Mouse (Mus musculus): Measurements from ENCODE around the gene Cirbp.

Cirbp gene

DNA sequence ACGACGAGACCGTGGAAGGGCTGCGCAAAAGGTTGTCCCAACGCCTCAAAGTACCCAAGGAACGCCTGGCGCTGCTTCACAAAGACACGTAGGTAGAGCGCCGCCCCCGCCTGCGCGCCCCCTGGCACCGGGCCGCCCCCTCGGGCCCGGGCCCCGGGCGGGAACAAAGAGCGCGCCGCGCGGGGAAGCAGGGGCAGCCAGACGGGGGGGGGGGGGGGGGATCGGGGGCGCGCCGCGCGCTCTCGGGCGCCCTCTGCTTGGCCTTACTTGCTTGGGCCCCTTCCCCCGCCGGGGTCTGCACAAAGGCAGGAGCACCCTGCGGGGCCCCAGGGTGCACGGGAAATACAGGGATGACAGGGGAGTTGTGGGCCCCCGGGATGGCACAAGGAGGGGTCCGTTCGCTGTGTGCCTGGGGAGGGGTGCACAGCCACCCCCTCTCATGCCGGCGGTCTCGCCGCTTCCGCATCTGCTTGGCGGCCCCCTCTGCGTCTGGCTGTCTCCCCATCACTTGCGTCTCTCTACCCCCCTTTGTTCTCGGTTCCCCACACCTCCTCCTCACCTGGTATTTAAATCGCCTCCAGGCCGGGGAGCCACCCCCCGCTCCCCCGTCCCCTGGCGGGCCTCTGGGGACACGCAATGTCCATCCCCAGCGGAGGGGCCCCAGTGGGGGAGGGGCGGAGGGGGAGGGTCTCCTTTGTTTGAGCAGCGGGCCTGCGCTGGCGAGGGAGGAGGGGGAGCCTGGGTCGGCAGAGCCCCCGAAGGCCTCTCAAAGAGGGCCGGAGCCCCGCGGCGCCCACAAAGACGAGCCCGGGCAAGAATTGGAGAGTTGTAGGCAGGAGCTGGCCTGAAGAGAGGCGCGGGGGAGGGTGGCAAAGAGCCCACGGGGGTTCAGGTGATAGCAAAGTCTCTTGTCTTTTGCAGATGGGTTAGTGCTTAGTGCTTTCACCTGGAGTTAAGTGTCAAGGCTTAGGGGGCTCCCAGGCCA lies 15.3 kb upstream of the Cirbp start:
- DNase-seq (ENCODE audit: low spot score in 2 of 2), result peak; percentile 79 to 83

DNA sequence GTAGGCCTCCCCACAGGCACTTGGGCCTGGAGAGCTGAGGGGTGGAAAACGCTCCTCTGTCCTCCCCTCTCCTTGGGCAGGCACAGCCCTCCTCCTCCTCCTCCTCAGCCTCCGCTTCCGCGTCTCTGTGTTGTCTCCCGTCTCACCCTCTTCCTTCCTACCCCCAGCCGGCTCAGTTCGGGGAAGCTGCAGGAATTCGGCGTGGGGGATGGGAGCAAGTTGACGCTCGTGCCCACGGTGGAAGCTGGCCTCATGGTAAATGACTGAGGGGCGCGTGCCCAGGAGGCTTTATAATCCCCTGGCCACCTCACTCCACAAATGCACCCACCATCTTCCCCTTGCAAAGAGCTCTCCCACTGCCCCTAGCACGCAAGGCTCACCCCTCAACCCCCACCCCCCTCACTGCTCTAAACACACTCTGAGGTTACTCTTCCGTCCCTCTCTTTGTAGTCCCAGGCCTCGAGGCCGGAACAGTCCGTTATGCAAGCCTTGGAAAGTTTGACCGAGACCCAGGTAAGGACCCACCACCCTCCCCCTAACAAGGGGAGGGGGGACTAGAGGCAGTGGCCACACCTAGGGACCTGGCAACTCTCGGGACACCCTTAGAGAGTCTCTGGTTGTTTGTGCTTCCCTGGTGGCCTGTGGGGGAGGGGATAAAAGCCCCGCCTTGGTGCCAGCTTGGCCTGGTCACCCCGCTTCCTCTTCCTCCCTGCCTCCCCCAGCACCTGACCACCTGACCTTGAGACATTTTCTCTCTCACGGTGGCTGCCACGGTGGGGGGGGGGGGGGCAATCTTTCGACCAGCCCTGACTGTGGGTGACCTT lies 14.4 kb upstream of the Cirbp start:
- peak; percentile 86 to 87 for DNase-seq (ENCODE audit: low spot score in 2 of 2)

DNA sequence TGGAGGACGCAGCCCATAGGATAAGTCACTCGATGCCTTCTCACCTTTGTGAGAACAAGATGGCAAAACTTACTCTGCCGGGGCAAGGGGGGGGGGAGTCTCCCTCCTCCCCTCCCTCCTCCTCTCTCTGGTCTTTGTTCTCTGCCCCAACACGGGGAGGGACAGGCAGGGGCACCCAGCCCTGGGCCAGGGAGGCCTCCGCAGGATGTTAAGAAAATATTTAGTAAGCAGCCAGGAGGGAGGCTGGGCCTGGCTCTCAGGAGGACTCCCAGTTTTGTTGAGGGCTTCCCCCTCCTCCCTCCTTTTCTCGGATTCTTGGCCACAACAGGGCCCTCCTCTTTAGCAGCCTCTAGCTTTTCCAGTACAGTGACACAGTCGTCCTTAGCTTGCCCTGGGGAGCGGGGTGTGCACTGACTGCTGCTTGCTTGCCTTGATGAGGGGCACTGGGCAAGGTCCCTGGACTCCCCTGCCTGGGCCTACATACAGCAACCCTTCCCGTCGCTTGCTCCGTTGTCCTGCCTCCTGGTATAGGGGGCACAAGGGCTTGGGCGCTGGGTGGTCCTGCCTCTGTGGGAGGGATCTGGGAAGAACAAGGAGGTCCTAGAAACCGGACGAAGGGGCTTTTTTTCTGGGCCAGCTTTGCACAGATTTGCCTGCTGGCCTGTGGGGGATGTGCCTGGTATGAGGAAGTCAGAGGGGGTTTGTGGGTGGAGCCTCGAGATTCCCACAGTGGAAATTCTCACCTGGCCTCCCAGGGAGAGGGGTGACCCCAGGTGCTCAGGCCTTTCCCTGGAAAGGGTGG lies 13.5 kb upstream of the Cirbp start:
- DNase-seq (ENCODE audit: low spot score in 2 of 2), result no peak

DNA sequence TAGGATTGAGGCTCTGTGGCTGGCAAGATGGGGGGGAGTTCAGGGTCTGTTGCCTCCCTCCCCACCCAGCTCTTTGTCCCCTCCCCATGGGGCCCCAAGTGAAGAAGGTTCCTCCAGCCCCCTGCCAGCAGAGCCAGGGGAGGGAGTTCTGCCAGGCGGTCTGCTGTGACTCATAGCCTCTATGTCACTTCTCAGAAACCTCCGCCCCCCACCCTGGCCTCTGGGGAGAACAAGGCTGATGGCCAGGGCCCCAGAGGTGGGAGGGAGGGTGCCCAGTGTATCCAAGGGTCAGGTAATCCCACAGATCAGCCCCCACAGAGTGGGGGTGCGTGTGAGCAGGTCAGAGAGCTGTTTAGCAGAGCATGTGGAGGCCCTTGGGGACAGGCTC lies 12.9 kb upstream of the Cirbp start:
- DNase-seq (ENCODE audit: low spot score in 2 of 2), result no peak

DNA sequence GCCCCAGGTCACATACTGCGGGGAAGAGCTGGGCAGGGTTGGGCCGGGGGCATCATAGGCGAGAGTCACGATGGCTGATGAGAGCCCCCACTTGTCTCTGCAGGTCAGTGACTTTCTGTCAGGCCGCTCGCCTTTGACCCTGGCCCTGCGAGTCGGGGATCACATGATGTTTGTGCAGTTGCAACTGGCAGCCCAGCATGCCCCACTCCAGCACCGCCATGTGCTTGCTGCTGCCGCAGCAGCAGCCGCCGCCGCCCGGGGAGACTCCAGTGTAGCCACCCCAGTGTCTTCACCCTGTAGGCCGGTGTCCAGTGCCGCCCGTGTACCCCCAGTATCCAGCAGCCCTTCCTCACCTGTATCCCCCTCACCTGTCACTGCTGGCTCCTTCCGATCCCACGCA lies 12.1 kb upstream of the Cirbp start:
- DNase-seq (ENCODE audit: low spot score in 2 of 2), result peak in 1 of 2 experiments; percentile 51

DNA sequence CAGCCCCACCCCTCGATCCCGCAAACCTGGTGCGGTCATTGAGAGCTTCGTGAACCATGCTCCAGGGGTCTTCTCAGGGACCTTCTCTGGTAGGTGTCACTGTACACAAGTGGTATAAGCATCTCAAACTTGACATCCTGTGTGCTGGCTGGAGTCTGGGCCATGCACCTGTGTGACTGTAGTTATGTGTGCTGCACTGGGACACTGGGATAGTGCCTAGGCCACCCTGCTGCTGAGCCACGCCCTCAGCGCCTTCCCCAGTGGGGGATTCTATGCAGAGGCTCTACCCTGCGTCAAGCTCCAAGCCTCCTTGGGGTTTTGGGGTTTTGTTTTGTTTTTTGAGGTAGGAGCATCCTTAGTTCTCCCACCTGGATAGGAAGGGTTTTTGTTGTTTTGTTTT lies 11.4 kb upstream of the Cirbp start:
- no peak for DNase-seq (ENCODE audit: low spot score in 2 of 2)

DNA sequence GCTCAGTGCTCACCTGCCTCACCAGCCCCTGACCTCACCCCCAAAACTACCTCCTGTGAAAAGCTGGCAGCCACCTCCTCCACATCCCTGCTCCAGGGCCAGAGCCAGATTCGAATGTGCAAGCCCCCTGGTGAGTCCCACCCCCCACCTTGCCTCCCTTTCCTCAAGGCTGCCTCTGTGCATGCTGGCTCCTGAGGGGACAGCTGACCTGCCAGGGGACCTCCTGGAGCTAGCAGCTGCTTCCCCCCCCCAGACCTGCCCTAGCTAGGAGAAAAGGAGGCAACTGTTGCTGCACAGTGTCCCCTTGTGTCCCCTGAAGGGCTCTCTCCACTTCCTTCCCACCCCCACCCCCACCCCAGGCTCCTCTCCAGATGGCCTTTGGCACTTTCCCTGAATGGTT lies 10.5 kb upstream of the Cirbp start:
- DNase-seq (ENCODE audit: low spot score in 2 of 2), result peak; percentile 68 to 78

DNA sequence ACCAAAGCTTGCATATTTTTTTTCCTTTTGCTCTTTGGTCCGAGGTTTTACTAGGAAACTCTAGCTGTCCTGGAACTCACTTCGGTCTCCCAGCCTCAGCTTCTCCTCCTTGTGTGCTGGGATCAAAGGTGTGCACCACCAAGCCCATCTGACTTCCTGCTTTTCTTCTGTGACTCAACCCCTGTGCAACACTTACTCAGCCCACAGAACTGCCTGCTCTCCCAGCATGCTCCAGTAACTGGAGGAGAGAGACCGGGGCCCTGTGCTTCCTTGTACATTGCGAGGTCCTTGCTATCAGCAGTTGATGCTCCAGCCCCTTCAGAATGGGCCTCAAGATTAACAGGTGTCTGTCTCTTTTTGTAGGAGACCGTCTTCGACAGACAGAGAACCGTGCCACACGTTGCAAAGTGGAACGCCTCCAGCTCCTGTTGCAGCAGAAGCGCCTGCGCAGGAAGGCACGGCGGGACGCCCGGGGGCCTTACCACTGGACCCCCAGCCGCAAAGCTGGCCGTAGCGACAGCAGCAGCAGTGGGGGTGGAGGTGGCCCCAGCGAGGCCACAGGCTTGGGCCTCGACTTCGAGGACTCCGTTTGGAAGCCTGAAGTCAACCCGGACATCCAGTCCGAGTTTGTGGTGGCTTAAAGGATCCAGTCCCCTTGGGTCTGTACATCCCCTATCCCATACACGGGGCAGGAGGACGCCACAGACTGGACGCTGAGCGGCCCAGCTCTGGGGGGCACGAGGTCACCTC lies 9.6 kb upstream of the Cirbp start:
- DNase-seq (ENCODE audit: low spot score in 2 of 2), result peak in 1 of 2 experiments; percentile 55

DNA sequence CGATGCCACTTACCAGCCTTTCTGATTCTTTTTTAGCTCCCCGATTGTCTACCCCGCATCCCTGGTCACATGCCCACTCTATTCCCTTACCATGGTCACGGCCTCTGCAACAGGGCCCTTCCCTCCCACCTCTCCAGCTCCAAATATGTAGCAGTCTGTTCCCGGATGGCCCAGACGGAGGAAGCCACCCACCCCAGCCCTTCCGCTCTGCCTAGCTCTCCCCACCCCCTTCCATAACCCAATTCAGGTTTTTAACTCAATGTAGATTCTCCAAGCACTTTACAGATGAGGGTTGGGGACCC lies 9.1 kb upstream of the Cirbp start:
- DNase-seq (ENCODE audit: low spot score in 2 of 2), result peak in 1 of 2 experiments; percentile 78

DNA sequence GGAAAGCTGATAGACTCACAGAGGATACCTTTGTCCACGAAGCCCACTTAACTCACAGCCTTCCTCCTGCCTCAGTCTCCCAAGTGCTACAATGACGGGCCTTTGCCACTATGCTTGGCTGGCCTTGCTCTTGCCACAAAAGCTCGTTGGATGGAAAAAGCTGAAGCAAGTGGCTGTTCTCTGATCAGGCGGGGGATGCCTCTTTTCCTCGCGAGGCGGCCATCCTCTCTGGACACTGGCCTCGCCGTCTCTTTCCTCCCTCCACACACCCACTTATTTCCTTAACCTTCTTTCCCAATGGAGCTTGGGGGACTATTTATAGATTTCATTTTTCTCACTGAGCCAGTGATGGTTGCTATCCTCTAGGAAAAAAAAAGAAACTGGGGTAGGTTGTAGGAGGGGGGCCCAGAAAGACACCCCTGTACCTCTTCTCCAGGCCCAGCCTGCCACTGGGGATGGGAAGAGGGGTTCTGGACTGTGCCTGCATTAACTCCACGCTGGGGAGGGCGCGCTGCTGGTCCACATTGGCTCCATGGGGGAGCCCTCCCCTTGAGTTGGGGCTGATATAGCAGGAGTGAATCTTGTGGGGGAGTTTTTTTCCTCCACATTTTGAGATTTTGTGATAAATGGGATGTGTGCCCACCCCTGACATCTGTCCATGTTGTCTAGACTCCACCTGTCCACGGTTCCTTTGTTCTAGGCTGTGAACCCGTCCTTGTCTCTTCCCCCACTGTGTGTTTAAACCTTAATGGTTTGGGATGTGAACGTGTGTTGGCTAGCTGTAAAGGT lies 8.4 kb upstream of the Cirbp start:
- peak in 1 of 2 experiments; percentile 78 for DNase-seq (ENCODE audit: low spot score in 2 of 2)

DNA sequence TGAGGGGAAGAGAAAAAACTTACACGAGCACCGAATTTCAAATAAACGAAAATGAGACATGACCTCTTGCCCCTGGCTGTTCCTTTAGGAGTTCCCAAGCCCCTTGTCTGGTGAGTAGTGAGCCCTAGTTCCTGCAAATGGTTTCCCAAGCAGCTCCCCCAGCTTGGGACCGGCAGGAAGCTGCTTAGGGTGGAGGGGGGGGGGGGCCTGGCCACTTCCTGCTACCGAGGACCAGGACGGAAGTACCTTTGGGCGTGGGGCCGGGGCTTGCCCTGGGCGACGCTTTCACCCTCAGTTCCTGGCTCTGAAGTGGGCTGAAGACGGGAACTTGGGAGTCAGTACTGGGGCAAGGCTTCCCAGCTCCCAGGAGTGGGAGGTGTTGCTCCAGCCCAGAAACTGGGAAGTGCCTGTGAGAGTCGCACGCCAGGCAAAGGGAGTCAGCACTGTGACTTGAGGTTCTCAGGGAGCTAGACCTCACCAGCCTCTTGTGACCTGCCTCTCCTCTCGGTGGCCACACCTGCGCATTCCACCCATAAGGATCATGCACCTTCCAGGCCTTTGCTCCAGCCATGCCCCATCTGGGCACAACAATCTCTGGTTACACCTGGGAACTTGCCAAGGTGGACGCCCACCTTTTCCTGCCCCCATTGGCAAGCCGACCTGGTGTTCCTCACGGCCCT lies 7.3 kb upstream of the Cirbp start:
- DNase-seq (ENCODE audit: low spot score in 2 of 2), result peak in 1 of 2 experiments; percentile 69

DNA sequence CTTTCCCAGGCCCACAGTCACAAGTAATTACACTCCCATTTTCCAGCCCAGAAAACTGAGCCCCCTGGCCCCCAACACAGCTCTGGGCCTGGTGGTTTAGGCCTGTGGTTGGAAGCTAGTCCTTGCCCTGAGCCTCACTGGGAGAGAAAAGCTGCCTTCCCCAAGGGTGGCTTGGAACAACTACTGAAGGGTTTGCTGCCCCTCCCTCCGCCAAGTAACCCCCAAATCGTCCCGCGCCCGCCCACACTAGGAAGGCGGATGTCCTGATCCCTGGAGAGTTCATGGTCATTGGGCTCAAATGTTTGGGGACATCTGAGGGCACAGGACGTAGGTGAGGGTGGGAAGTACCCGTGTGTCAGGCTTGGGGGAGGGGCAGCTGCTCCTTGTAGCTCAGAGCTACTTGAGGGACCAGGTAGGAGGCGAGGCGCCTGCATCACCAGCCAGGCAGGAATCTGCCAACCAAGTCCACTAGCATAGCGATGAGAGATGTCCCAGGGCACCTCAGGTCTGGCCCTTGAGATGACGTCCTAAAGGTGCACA lies 6.7 kb upstream of the Cirbp start:
- peak; percentile 77 to 84 for DNase-seq (ENCODE audit: low spot score in 2 of 2)

DNA sequence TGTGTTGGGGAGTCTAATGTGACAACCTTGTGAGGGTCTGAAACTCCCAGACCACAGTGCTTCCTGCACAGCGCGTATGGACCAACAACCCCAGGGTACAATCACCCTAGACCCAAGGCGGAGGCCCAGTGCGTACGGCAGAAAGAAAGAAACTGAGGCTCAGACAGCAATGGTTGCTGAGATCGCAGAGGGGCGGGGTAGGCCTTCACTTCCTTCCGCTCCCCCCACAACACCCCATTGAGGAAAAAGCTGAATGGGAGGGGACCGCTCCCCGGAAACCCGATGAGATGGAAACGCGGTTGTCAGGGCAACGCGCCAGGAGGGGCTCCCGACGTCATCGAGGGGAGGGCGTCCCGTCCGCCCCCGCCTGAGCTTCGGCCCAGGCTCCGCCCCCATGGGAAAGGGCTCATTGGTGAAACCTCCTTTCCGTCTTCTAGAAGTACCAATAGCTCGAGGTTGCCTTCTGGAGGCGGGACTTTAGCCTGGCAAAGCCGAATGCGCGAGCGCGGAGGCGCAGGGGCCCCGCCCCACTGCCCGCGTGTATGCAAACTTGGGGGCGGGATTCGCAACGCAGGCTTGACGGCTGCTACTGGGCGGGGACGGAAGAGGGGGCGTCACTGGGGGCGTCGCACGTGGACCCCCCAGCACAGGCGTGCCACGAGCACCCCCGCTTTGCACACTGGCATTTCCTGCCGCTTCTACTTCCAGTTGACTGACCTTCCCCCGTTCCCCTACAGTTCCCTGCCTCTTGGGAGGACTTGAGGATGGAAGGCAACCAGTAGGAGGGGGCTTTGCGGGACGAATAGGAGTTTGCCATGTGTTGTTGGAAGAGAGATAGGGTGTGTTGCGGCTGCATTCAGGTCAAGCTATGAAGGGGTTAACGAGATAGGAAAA lies 6.0 kb upstream of the Cirbp start:
- DNase-seq (ENCODE audit: low spot score in 2 of 2), result peak; percentile 100

DNA sequence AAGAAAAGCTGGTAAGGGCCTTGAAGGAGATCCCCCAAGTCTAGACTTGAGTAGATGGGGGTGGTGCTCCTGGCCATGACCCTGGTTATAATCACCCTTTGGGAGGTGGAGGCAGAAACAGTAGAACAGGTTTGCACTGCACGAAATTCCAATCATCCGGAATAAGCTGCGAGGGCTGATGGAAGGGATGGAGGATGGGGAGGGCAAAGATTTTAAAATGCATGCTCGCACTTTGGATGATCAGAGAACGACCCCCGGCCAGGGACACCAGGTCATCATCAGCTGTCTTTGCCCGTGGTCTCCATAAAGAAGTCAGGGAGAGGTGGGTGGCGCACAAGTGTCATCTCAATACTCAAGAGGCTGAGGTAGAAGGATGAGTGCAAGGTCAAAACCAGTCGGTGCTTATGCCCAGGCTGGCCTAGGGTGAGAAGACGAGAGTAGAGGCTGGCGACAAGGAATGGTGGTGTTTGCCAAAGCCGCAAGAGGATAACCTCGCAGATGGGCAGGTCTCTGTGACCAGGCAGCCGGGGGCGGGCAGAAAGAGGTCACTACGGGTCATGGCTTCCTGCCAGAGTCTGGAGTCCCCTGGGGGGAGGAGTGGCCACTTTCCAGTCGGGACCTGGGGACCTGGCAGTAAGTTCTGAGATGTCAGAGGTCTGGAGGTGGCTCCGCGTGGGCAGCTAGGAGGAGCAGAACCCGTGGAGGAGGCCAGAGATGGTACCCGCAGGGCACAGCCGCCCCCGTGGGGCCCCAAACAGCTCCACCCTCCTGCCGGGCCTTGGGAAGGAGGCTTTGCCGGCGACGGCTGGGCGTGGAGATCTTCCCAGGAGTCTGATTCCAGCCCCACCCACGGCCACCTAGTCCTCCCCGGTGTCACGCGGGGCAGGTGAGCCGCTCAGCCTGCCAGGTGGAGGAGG lies 5.1 kb upstream of the Cirbp start:
- peak; percentile 72 to 74 for DNase-seq (ENCODE audit: low spot score in 2 of 2)

DNA sequence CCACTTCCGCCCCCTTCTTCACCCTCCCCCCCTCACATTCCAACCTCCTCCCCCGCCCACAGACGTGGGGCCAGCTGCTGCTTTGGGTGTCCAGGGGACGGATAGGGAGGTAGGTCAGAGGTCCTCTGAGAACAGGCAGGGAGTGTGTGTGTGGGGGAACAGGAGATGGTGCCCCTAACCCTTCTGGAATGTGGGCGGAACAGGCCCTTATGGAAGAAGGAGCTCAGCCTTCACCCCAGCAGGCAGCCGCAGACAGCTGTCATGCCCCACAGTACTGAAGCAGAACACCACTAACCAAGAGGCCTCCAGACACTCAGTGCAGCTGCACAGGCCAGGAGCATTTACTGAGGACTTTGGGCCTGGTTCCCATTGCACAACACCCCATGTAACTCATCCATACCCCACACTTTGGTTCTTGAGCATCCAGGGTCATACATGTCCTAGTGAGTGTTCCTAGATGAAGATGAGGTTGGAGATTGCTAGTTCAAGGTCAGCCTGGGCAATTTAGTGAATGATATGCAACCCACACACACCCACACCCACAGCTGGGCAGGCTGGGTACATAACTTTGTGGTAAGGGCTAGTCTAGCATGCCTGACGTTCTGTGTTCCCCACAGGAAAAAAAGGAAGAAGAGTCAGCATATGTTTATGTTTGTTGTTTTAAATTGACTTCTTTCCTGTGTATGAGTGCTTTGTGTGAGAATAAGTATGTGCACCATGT lies 4.1 kb upstream of the Cirbp start:
- DNase-seq (ENCODE audit: low spot score in 2 of 2), result peak in 1 of 2 experiments; percentile 45

DNA sequence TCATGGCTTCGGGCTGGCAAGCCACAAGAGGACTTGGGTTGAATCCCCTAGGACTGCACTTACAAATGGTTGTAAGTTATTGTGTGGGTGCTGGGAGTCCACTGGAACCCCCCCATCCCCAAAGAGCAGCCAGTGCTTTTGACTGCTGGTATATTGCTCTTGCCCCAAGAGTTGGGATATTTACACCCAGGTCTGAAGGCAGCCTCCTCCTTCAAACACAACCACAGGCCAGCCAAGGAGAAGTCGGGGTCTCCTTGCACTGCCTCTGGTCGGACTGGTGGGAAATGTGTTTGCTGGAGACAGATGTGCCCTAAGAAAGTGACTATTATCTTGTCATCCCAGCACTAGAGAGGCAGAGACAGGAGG lies 3.6 kb upstream of the Cirbp start:
- no peak for DNase-seq (ENCODE audit: low spot score in 2 of 2)

Data from right cerebral cortex, postnatal 10 days (tissue).